Mouse (Mus musculus) small intestine, adult 2 months (tissue): ENCODE measurements around the gene Plxdc1.

Experiments used
- CTCF ChIP-seq: fragments of 200-500 bp; IDR thresholded peaks from 2 replicates; pipeline ENCODE4 v1.5.1; 2012; ENCODE audit warnings: low read depth, mild to moderate bottlenecking, control low read depth, inconsistent platforms, low read length, moderate library complexity, mixed read lengths; ENCODE audit not compliant: insufficient replicate concordance, insufficient read length; ENCODE audit errors: extremely low read depth
- POLR2A ChIP-seq: fragments of 200-500 bp; IDR thresholded peaks from 2 replicates; pipeline ENCODE4 v1.6.1; 2012; ENCODE audit warnings: low read depth, mild to moderate bottlenecking, control low read depth, inconsistent platforms, low read length, moderate library complexity

- 0 out of 2 replicates have a peak, but pooled peaks have one; percentile 10 for TF ChIP-seq CTCF
- no peak for TF ChIP-seq POLR2A
These were observed 32.8 kb upstream of the Plxdc1 start for GRCm38 (mm10) chr11:98018858-98019641.
